In genomic region chr8:86786498-86786897, GRCm38 (mm10) we compare ENCODE assay signal across 11 mouse cellular contexts. TPM values are rescaled to one million over a fixed set of nuclear protein-coding genes. Genes with fewer than 3 reads are reported as not detected.
DNase-seq lines count a peak whose midpoint lies in the region; ATAC-seq lines count a peak whose summit lies in the region.
"Had no signal": no experiment of that assay in that cellular context is flagged by ENCODE, and none has a peak within 500 bp of the region (broad histone marks: within the 10 kb centered on the region; RNA-seq: fewer than 3 reads in every experiment).

No protein-coding gene starts in this region.

- no peaks in the 10 kb centered on the region for H3K9me3 ChIP-seq in kidney, embryonic 14.5 days (ENCODE audit: control insufficient read depth, low read length)
- H3K9me3 ChIP-seq: embryonic facial prominence, embryonic 10.5 days; neural tube, embryonic 15.5 days had no signal

- H3K9ac ChIP-seq in kidney, embryonic 14.5 days (ENCODE audit: low read depth, low read length): no peak overlapping the region
- H3K9ac ChIP-seq: neural tube, embryonic 15.5 days had no signal

- H3K27me3 ChIP-seq in kidney, embryonic 14.5 days (ENCODE audit: control insufficient read depth, insufficient read depth, low read length): no peaks in the 10 kb centered on the region
- H3K27me3 ChIP-seq: neural tube, embryonic 15.5 days had no signal

- WGBS in kidney, embryonic 14.5 days: 50% methylated on average over 5 of the region's 5 CpGs

- no peak for ATAC-seq in kidney, embryonic 14.5 days (ENCODE audit: low FRiP score, low TSS enrichment)

- H3K27ac ChIP-seq in kidney, embryonic 14.5 days (ENCODE audit: low read depth, low read length): no peak overlapping the region
- H3K27ac ChIP-seq: embryonic facial prominence, embryonic 10.5 days; neural tube, embryonic 15.5 days had no signal

- H3K4me2 ChIP-seq in kidney, embryonic 14.5 days (replicated peaks; ENCODE audit: low read depth, low read length): no peak overlapping the region
- H3K4me2 ChIP-seq: neural tube, embryonic 15.5 days had no signal

- H3K4me3 ChIP-seq in kidney, embryonic 14.5 days (ENCODE audit: low read length): no peak overlapping the region
- H3K4me3 ChIP-seq: embryonic facial prominence, embryonic 10.5 days; neural tube, embryonic 15.5 days had no signal

- DNase-seq in kidney, adult 8-10 months: peak; percentile 19 to 41
- DNase-seq in adipocyte (ENCODE audit: low spot score): peak; percentile 26
- DNase-seq in heart, postnatal 4 days: peak; percentile 39
- DNase-seq in lung, postnatal 14 days: peak; percentile 24
- DNase-seq in urinary bladder, adult 18-20 months (ENCODE audit: low spot score in 2 of 2): no peak
- no peak for DNase-seq in cerebellum, adult 11-12 months
- DNase-seq: cerebellum, adult 2 months; spleen, adult 18-20 months had no signal

- no peaks in the 10 kb centered on the region for H3K36me3 ChIP-seq in kidney, embryonic 14.5 days (ENCODE audit: control insufficient read depth, insufficient read depth, low read length)
- H3K36me3 ChIP-seq: embryonic facial prominence, embryonic 10.5 days; neural tube, embryonic 15.5 days had no signal

- H3K4me1 ChIP-seq in kidney, embryonic 14.5 days (ENCODE audit: control insufficient read depth, insufficient read depth, low read length): peaks cover 14% of the 10 kb centered on the region

RNA-seq across cellular contexts. Expression of gene Siah1a, which starts 40.8 kb away (rescaled TPM):
- 50.3 and 54.0 TPM in 2 replicates for polyA plus RNA-seq in kidney, embryonic 14.5 days (2014; fragmentation: Nextera tagmentation; extraction: Ambion mirVana)
- total RNA-seq in heart, postnatal 4 days (2021): 10 to 100 TPM; 30.2 to 31.2 TPM

RNA-seq across cellular contexts. Expression of gene Gm10638, which starts 41.0 kb away (rescaled TPM):
- 5.6 and 6.7 TPM in 2 replicates for polyA plus RNA-seq in kidney, embryonic 14.5 days (2014; fragmentation: Nextera tagmentation; extraction: Ambion mirVana)
- 1 to 10 TPM; 3.0 to 3.6 TPM for total RNA-seq in heart, postnatal 4 days (2021)

Comparison
In these comparisons a context has a peak if more than half of its experiments do, and no peak if none do; other contexts are left out.
1. DNase-seq: peak in kidney, adult 8-10 months (2 of 2), adipocyte (single experiment), heart, postnatal 4 days (single experiment) and lung, postnatal 14 days (single experiment); none in urinary bladder, adult 18-20 months (0 of 2) and cerebellum, adult 11-12 months (single experiment).